Mouse (Mus musculus) left cerebral cortex, adult 11 months (tissue): Measurements from ENCODE around the gene Gstp3.

Source experiments
- DNase-seq: peaks from one replicate; pipeline ENCODE4 v3.0.0; 2022; ENCODE audit warnings: low spot score

Gstp3 gene

GRCm38 (mm10) chr19:4059069-4059740, at the start of gene Gstp3:
Gstp3 (minus strand) TSS chr19:4059569.
- DNase-seq = no peak

GRCm38 (mm10) chr19:4108535-4108934, 49.2 kb upstream of the Gstp3 start:
- DNase-seq = no peak

DNA sequence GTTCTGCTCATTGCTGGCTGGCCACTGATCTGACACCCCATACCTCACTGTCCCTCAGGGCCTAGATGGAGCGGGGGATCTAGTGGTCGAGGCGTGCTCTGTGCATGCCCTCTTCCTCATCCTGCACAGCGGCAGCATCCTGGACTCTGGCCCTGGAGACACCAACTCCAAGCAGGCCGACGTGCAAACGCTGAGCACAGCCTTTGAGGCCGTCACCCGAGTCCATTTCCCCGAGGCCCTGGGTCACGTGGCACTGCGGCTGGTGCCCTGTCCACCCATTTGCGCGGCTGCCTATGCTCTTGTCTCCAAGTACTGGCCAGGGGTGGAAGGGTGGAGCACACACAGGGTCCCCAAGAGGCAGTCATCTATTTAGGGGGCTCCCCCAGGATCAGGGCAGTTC, 47.3 kb upstream of the Gstp3 start:
- DNase-seq = no peak

DNA sequence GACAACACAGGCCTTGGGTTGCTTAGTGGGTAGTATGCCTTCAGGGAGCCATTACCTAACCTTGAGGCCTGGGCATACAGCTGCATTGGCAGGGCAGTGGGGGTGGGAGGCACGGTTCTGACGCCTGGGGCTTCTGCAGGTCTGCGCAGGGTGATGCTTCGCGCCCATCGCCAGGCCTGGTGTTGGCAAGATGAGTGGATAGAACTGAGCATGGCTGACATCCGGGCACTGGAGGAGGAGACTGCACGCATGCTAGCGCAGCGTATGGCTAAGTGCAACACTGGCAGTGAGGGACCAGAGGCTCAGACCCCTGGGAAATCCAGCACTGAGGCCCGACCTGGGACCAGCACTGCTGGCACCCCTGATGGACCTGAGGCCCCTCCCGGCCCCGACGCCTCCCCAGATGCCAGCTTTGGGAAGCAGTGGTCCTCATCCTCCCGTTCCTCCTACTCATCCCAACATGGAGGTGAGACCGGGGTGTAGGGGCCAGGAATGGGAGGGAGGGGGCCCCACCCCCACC, 45.4 kb upstream of the Gstp3 start:
- no peak for DNase-seq

DNA sequence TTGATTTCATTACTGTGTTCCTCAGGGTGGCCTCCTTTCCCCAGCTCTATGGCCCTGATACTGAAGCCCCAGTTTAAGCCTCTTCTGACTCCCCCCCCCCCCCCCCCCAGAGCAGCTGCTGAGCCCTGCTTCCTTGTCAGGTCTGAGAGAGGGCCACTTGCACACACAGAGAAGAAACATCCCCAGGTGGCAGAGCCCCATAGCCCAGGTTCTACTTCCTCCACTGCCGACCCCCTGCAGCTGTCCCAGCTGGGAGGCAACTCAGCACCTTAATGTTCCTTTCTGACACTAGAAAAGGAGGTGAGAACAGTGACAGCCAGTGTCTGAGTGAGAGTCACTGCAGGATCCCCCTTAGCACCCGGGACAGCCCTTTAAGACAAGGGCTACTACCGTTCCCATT, 44.4 kb upstream of the Gstp3 start:
- DNase-seq = no peak

GRCm38 (mm10) chr19:4103294-4103693, 43.9 kb upstream of the Gstp3 start:
- no peak for DNase-seq

GRCm38 (mm10) chr19:4102626-4103025, 43.3 kb upstream of the Gstp3 start:
- DNase-seq = no peak

DNA sequence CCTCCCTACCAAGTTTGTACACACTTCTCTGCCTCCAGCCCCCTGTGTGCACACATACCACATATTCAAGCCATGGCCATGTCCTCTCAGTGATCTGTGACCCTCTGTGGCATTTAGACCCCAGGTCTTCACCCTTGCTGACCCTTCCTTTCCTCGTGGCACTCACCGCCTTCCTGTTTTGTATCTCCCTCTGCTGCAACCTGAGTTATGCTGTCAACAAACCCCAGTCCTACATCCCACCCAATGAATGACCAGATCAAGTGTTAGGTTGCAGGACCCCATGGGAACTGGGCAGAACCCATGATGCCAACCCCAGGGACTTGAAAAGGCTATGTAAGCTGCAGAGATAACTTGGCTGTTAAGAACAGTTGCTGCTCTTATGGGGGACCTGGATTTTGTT, 42.7 kb upstream of the Gstp3 start:
- no peak for DNase-seq

DNA sequence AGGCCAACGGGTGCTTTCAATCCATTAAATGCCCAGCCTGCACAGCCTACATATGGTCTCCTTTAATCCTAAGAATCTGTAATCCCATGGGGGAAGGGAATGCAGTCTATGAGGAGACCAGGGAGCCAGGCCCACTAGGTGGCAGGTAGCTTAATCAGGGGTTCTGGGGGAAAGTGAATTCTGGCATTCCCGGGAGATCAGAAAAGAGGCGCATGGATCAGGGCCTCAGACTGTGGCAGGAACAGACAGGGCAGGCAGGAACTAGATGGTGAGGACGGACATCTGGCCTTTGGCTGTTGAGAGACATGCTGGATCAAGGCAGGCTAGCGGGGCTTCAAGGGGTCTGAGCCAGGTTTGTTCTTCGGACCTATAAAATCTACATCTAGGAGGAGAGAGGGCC, 42.1 kb upstream of the Gstp3 start:
- DNase-seq = no peak

DNA sequence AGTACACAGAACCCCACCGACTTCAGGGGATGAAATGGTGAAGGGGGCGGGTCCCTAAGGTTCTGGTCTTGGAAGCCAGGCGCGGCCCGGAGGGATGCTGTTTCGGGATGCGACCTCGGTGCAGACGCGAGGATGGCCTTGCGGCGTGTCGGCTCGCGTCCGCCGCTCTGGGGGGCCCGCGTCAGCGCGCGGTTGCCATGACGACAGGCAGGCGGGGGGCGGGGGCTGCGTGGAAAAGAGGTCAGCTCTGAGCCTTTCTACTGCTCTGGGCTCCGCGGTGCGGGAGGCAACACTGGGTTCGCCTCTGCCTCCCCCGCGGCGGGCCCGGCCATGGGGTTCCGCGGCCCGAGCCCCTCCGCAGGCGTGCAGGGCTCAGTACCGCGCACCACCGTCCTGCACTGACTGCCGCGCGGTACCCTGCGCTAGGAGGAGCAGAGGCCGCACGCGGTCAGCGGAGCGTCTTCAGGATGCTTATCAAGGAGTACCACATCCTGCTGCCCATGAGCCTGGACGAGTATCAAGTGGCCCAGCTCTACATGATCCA, 41.4 kb upstream of the Gstp3 start:
- DNase-seq = peak; percentile 68

GRCm38 (mm10) chr19:4099837-4100717, 40.7 kb upstream of the Gstp3 start, which contains the start of gene Pitpnm1:
Pitpnm1 (plus strand) TSS chr19:4099998.
- no peak for DNase-seq

DNA sequence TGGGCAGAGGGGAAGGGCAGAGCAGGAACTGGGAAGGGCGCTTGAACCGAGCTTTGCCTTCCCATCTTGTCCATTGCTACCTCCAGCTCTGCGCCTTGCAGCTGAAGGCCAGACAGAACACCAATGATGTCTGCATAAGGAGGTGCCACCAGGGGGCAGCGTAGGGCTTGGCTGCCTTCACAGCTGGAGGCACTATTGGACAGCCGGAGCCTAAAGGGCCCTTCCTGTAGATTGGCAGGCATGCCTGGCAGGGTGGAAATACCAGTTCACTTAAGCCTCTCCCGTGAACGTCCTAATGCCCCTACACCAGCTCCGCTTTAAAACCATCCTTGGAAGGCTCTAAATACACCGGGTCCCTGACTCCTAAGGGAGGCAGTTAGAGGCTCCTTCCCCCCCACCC, 39.7 kb upstream of the Gstp3 start:
- DNase-seq = peak; percentile 82

- no peak for DNase-seq
Observed at GRCm38 (mm10) chr19:4098426-4098825, 39.1 kb upstream of the Gstp3 start.

- no peak for DNase-seq
Observed at GRCm38 (mm10) chr19:4097441-4097825, 38.1 kb upstream of the Gstp3 start.

DNA sequence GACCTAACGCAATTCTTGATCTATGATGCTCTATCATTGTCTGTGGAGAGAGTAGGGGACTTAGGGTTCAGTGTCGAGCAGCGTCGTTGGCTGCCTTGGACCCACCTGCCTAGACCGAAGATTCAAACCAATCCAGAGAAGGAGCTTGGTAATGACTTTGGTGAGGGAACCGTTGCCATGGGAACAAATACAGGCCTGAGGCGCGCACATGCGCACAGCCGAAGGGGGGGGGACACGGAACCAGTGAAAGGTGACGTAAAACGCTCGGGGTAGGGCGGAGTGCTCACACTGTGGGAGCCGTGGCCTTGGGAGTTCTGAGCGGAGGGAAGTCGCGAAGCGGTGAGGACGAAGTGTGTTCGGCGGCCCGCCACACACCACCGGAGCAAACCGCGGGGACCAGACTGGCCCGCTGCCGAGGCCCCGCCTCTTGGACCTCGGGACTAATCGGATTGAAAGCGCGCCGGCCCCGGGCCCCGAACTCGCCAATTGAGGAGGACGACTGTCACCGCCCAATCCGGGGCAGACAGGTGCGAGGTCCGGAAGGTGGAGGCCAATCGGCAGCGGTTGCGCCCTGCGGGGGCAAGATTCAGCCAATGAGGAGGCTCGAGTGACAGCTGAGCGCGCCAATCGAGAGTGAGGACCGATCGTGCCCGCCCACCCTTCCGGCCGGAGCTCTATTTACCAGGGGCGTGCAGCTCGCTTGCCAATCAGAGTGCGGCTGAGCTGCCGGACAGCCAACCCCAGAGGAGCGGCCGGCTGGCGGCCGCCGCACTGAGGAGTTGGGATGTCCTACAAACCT, 37.5 kb upstream of the Gstp3 start, which contains the start of gene Cdk2ap2:
Gene Cdk2ap2 (plus strand): TSS at position 541 of the 799 bp plus-strand sequence.
- peak; percentile 100 for DNase-seq

DNA sequence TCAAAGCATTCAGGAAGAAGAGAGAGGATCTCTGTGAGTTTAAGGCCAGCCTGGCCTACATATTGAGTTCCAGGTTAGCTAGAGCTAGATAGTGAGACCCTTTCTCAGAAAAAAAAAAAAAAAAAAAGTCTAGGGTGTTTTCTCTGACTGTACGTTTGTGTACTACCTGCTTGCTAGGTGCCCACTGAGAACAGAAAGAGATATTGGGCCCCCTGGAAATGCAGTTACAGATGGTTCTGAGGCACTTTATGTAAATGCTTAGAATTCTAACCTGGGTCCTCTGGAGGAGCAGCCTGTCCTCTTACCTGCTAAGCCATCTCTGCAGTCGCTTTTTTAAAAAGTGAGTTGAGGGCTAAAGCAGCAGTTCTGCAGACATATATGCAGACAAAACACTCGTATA, 36.4 kb upstream of the Gstp3 start:
- no peak for DNase-seq

DNA sequence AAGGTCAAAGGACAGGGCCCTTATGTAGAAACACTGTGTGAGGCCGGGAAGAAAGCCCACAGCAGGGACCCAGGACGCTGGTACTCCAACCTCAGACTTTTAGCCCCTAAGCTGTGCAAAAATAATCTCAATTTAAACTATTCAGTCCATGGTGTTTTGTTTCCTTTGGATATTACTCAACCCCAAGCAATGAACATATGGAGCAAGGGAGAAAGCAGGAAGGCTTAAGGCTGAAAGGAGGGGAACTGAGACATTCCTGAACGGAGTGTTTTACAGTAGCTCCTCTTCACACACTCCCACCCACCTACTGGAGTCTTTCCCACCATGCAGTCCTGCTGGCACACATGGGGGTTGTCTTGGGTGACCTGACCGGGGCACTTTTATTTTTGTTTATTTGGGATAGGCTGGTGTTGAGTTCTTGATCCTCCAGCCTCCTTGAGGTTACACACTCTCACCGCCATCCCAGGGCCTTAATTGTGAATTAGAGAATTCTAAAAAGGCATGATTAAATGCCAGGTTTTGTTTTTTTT, 35.5 kb upstream of the Gstp3 start:
- DNase-seq = no peak

- no peak for DNase-seq
Observed at GRCm38 (mm10) chr19:4094348-4094747, 35.0 kb upstream of the Gstp3 start.

- DNase-seq = no peak
Observed at GRCm38 (mm10) chr19:4093772-4094171, 34.4 kb upstream of the Gstp3 start.

- no peak for DNase-seq
Observed at GRCm38 (mm10) chr19:4092750-4093149, 33.4 kb upstream of the Gstp3 start.

GRCm38 (mm10) chr19:4091383-4091782, 32.0 kb upstream of the Gstp3 start:
- no peak for DNase-seq

DNA sequence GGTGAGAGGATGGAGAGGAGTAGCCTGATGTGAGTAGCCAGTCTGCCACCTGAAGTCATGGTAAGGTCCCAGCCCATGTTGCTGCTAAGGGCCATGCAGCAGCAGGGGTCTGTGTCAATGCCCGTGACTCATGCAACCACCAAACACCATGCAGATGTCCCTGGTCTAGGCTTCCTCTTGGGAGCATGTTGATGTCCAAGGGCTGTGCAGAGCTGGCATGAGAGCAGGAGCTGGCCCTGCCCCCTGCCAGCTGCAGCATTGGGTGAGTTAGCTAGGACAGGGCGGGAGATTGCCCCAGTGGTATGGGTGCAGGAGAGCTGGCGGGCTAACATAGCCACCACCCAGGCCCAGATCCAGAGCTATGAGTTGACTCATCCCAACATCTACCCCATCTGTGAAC, 31.1 kb upstream of the Gstp3 start:
- no peak for DNase-seq
